Mouse (Mus musculus) hematopoietic multipotent progenitor cell, adult 10-12 weeks (in vitro differentiated cells): Measurements from ENCODE around the gene Btbd18. TPM values are rescaled to one million over a fixed set of nuclear protein-coding genes. Genes with fewer than 3 reads are reported as not detected.

Experiments
- polyA plus RNA-seq: library from polyadenylated mRNA; stranded (reverse); fragments of >175 nt; gene quantifications from 2 replicates; pipeline ENCODE4 v1.2.3, GENCODE M21; 2012; ENCODE audit warnings: low replicate concordance

Btbd18 gene
- polyA plus RNA-seq = not detected in 2 replicates

DNA sequence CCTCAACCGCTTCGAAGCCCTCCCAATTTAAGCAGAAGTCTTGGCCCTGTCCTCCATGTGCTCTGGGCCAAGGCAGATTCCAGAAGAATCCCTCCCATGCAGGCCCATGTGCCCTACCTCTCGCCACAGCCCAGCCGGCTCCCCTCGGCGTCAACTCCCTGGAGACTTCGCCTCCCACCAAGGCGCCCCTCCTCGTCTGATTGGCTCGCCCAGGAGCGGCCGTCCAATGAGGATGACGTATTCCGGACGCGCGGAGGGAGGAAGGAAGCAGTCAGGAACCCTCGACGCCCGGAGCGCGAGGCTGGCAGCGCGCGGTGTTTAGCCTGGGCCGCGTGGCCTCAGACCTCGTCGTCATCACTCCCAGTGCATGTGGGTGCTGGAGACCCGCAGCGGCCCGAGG is at the start of gene Btbd18:
Gene Btbd18 (plus strand): TSS at position 274 of the 400 bp plus-strand sequence.

DNA sequence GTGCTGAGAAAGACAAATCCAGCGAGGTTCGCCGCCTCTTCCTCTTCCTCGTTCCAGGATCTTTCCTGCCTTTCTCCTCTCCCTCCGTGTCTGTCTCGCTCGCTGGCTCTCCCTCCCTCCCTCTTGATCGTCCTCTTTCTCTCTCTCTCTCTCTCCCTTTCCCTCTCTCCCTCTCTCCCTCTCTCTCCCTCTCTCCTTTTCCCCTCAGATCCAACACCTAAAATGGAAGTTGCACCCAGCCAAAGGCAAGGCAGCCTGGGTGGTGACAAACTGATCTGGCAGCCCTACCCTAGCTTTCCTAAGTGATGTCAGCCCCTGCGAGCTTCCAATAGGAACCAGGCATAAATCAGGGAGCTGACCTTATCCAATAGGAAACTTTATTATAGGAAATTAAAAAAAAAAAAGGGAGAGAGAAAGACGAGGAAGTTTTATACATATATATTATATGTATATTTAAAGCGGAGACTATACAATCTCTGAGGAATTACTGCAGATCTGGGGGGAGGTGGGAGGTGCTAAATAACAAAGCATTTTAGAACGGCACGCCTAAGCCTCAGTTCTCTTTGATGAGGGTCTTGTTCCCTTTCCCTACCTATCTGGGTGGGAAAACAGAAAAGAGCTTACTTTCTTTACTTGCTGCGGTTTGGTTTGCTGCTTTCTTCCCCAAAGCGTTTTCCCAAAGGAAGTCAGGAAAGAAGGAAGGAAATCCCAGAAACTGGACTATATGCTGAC is 8.2 kb upstream of the Btbd18 start, which contains the start of gene Ctnnd1:
Gene Ctnnd1 (minus strand): TSS at position 302 of the 732 bp plus-strand sequence.

DNA sequence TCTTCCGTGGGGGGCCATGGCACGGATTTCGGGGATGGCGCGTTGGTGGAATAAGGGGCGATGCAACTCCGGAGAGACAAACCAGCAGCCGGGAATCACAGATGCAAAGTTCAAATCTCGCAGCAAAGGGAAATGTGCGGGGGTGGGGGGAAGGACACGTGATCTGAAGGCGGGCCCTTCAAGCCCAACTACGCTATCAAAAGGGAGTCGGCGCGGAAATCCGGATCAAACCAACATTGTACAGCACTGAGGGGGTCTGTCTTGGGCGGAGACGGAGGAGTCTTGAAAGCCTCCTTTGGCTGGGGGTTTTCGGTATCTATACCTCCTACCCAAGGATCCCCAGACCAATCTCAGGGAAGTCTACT is 11.7 kb downstream of the Btbd18 start, which contains the start of gene Selenoh:
Gene Selenoh (minus strand): TSS at position 202 of the 365 bp plus-strand sequence.

DNA sequence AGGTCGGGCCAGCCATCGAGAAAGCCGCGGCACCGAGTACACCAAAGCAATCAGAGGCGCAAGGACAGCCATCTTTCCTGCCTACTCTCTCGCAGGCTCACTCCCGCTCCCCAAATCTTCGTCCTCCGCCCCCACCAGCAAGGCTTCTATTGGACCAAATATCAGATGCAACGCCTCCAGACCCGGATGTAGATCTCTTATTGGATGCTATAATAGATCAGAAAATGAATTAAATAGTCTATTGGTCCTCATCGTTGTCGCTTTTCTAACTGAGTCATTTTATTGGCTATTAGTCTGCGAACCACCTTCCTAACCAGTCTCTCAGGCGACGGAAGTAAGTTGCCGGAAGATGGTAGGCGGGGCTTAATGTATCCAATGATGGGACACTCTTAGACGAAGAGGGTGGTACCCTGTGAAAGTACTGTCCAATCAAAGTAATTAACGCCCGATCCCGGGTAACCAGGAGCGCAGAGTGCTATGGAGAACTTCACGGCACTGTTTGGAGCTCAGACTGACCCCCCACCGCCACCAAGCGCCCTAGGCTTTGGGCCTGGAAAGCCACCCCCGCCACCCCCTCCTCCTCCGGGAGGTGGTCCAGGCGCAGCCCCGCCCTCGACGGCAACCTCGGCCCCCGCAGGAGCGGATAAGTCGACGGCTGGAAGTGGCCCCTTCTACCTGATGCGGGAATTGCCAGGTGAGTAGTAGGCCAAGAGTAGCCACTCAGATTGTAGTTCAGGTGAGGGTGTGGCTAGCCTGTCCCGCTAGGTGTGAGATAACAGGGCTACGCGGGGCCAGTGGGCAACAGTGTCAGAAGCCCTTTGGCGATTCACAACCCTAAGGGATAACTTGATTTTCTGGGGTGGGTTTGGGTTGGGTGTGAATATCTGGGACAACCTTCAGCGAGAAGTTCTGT is 19.3 kb downstream of the Btbd18 start, which contains the start of the genes Gm28635 and Med19:
Gene Gm28635 (minus strand): TSS at position 74 of the 913 bp plus-strand sequence.
Gene Med19 (plus strand): TSS at position 435 of the 913 bp plus-strand sequence.

DNA sequence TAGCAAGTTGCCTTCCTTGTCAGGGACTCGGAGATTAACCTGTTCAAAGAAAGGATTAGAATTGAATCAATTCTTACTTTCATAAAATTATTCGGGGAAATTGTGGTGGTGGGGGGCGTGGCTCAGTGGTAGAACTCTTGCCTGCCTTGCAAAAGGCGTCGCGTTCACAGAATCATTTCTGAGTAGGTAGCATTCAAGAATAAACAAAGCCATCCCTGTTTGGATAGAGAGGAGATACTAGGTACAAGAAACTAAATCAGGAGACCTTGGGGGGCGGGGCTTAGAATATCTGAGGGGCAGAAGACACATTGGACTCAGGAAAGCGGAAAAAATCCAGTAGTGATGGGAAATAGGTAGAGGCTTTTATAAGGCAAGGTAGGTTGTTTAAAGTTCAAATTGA is 20.1 kb downstream of the Btbd18 start, which contains the start of gene Tmx2:
Gene Tmx2 (minus strand): TSS at position 125 of the 400 bp plus-strand sequence.

DNA sequence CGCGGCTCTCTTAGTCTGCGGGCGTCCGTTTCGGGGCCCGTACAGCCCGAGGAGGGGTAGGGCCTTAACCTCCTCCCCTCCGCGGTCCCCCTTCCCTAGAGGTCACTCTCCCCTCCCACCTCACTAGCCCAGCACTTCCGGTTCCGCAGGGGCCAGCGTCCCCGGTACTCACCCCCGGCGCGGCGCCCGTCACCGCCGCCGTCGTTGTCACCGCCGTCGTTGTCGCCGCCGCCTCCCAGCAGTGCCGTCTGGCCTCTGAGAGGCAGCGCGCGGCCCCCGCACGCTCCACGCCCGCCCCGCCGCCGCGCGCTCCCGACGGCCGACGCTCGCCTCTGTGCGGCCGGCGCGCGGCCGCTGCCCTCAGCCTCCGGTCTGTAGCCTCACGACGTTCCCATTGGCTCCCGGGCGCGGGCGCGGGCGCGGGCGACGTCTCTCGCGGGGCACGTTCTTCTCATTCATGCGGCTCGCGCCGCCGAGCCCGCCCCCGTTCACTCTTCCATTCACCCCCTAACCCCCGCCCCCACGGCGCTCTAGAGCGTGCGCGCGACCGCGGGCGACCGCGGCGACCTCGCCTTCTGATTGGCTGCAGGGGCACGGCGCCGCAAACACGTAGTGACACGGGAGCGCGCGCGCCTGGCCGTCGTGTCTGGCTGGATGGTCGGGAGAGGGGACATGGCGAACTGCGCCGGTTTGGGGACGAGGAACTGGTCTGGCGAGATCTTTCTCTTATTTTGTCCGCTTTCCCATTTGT is 56.1 kb downstream of the Btbd18 start, which contains the start of gene Zdhhc5:
Gene Zdhhc5 (minus strand): TSS at position 370 of the 751 bp plus-strand sequence.

Other genes with a start within 250 kb of the Btbd18 start
- 1.4 and 1.9 TPM in 2 replicates for gene Calcrl, start 233.7 kb upstream of the Btbd18 start, polyA plus RNA-seq
- gene Tfpi, start 182.3 kb upstream of the Btbd18 start, polyA plus RNA-seq = 0.18 and 0.74 TPM in 2 replicates
- 0.88 and 3.6 TPM in 2 replicates for gene Ctnnd1, start 8.3 kb upstream of the Btbd18 start, polyA plus RNA-seq
- gene Selenoh, start 11.7 kb downstream of the Btbd18 start, polyA plus RNA-seq = 112 and 119 TPM in 2 replicates
- gene Gm28635, start 19.0 kb downstream of the Btbd18 start, polyA plus RNA-seq = not detected in 2 replicates
- gene Med19, start 19.3 kb downstream of the Btbd18 start, polyA plus RNA-seq = 13.6 and 25.1 TPM in 2 replicates
- 3.1 and 4.7 TPM in 2 replicates for gene Tmx2, start 20.1 kb downstream of the Btbd18 start, polyA plus RNA-seq
- 19.6 and 35.5 TPM in 2 replicates for gene Zdhhc5, start 56.1 kb downstream of the Btbd18 start, polyA plus RNA-seq
- gene Clp1, start 68.3 kb downstream of the Btbd18 start, polyA plus RNA-seq = 1.3 and 1.7 TPM in 2 replicates
- gene Ypel4, start 75.0 kb downstream of the Btbd18 start, polyA plus RNA-seq = 3.1 and 104 TPM in 2 replicates
- 0.42 TPM in 1 of 2 replicates, not detected in the other for gene Gm19426, start 84.6 kb downstream of the Btbd18 start, polyA plus RNA-seq
- gene Serping1, start 116.4 kb downstream of the Btbd18 start, polyA plus RNA-seq = 0.15 and 0.89 TPM in 2 replicates
- gene Ube2l6, start 139.7 kb downstream of the Btbd18 start, polyA plus RNA-seq = 3.8 and 40.4 TPM in 2 replicates
- gene Smtnl1, start 163.6 kb downstream of the Btbd18 start, polyA plus RNA-seq = not detected in 2 replicates
- gene Timm10, start 167.9 kb downstream of the Btbd18 start, polyA plus RNA-seq = 0.77 and 11.3 TPM in 2 replicates
- 0.89 and 21.1 TPM in 2 replicates for gene Slc43a1, start 179.8 kb downstream of the Btbd18 start, polyA plus RNA-seq
- gene Rtn4rl2, start 227.6 kb downstream of the Btbd18 start, polyA plus RNA-seq = 0.39 and 1.8 TPM in 2 replicates